Mouse (Mus musculus) ES-Bruce4 (cell line): ENCODE measurements around the gene Mettl7b.

Experiments
- CTCF ChIP-seq: IDR thresholded peaks from one replicate; pipeline ENCODE4 v1.8.1; 2011; ENCODE audit warnings: low read depth, low read length
- POLR2A ChIP-seq: IDR thresholded peaks from one replicate; pipeline ENCODE4 v1.8.1; 2011; ENCODE audit warnings: low read length; ENCODE audit not compliant: insufficient read depth

DNA sequence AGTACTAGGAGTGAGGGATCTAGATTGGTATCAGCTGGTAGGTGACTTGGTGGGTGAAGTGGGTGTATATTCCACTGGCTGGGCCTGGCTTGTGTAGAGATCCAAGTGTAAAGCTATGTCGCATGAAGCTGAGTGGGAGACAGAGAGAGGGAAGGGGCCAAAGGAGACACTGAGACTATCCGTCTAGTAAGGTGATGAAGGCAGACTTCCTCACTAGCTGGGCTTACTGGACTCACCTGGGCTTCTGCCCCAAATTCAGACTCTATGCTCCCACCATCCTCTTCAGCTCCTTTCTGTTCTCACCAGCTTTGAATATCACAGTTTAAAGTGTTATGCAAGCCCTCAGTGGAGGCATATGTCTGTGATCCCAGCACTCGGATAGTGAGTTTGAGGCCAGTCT lies 44.1 kb downstream of the Mettl7b start:
- TF ChIP-seq CTCF, result no peak
- no peak for TF ChIP-seq POLR2A
